Mouse (Mus musculus): Measurements from ENCODE around the gene Hist1h2bg. TPM values are rescaled to one million over a fixed set of nuclear protein-coding genes. Genes with fewer than 3 reads are reported as not detected.

Gene Hist1h2bg
- 1.3 and 1.9 TPM in 2 replicates for polyA plus RNA-seq (2015; fragmentation: Nextera tagmentation; extraction: Ambion mirVana)

- Histone ChIP-seq H3K36me3 (ENCODE audit: insufficient read depth, low read length) (no peaks in the 10 kb centered on the region), H3K4me2 (replicated peaks; ENCODE audit: low read depth, low read length) (peak within 1 kb of the TSS; percentile 64), H3K4me3 (ENCODE audit: low read depth, low read length) (peak within 1 kb of the TSS; percentile 33), H3K27me3 (replicated peaks; ENCODE audit: insufficient read depth, low read length) (no peaks in the 10 kb centered on the region), H3K4me1 (ENCODE audit: insufficient read depth, low read depth, low read length) (peaks cover 6% of the 10 kb centered on the region; the same call in 1 of the 2 replicates), H3K9me3 (ENCODE audit: low read length) (no peaks in the 10 kb centered on the region), H3K27ac (ENCODE audit: low read length) (peak within 1 kb of the TSS; percentile 91), H3K9ac (replicated peaks; ENCODE audit: low read depth) (peak within 1 kb of the TSS; percentile 34; the same call in 1 of the 2 replicates)
- WGBS = 3% methylated on average over 17 of the region's 18 CpGs
- ATAC-seq (peak; percentile 87), DNase-seq (ENCODE audit: low spot score) (peak; percentile 99)
- TF ChIP-seq CTCF (IDR thresholded peaks at IDR 0.05) (no peak), EP300 (IDR thresholded peaks at IDR 0.05) (peak; percentile 72)
These were observed at the start of gene Hist1h2bg, which contains the start of gene Hist1h2ae for GRCm38 (mm10) chr13:23571022-23571503. Hist1h2bg (plus strand) TSS chr13:23571396. Hist1h2ae (minus strand) TSS chr13:23571220.

- no peaks in the 10 kb centered on the region for H3K4me1 ChIP-seq (ENCODE audit: insufficient read depth, low read depth, low read length)
- no peaks in the 10 kb centered on the region for H3K36me3 ChIP-seq (ENCODE audit: insufficient read depth, low read length)
- H3K9me3 ChIP-seq (ENCODE audit: low read length) = no peaks in the 10 kb centered on the region
- peak; percentile 74 for DNase-seq (ENCODE audit: low spot score)
- no peak overlapping the region for H3K4me2 ChIP-seq (replicated peaks; ENCODE audit: low read depth, low read length)
- 2% methylated on average over 14 of the region's 14 CpGs for WGBS
- no peak for TF ChIP-seq EP300 (IDR thresholded peaks at IDR 0.05)
- no peak for TF ChIP-seq CTCF (IDR thresholded peaks at IDR 0.05)
- H3K9ac ChIP-seq (replicated peaks; ENCODE audit: low read depth) = no peak overlapping the region
- no peak overlapping the region for H3K27ac ChIP-seq (ENCODE audit: low read length)
- no peak for ATAC-seq
- no peaks in the 10 kb centered on the region for H3K27me3 ChIP-seq (replicated peaks; ENCODE audit: insufficient read depth, low read length)
- H3K4me3 ChIP-seq (ENCODE audit: low read depth, low read length) = no peak overlapping the region
These were observed 49.5 kb upstream of the Hist1h2bg start for GRCm38 (mm10) chr13:23521703-23522102.

GRCm38 (mm10) chr13:23523976-23524375, 47.2 kb upstream of the Hist1h2bg start:
- TF ChIP-seq EP300 (IDR thresholded peaks at IDR 0.05) = no peak
- no peak for TF ChIP-seq CTCF (IDR thresholded peaks at IDR 0.05)
- ATAC-seq = no peak

GRCm38 (mm10) chr13:23524654-23525053, 46.5 kb upstream of the Hist1h2bg start:
- no peak overlapping the region for H3K4me2 ChIP-seq (replicated peaks; ENCODE audit: low read depth, low read length)
- H3K36me3 ChIP-seq (ENCODE audit: insufficient read depth, low read length) = no peaks in the 10 kb centered on the region
- H3K9me3 ChIP-seq (ENCODE audit: low read length) = no peaks in the 10 kb centered on the region
- peak; percentile 92 for TF ChIP-seq CTCF (IDR thresholded peaks at IDR 0.05)
- TF ChIP-seq EP300 (IDR thresholded peaks at IDR 0.05) = no peak
- ATAC-seq (peak; percentile 27; the same call in 1 of the 2 replicates), DNase-seq (ENCODE audit: low spot score) (peak; percentile 86)
- H3K4me1 ChIP-seq (ENCODE audit: insufficient read depth, low read depth, low read length) = no peaks in the 10 kb centered on the region
- no peak overlapping the region for H3K9ac ChIP-seq (replicated peaks; ENCODE audit: low read depth)
- H3K4me3 ChIP-seq (ENCODE audit: low read depth, low read length) = no peak overlapping the region
- H3K27me3 ChIP-seq (replicated peaks; ENCODE audit: insufficient read depth, low read length) = no peaks in the 10 kb centered on the region
- H3K27ac ChIP-seq (ENCODE audit: low read length) = no peak overlapping the region
- WGBS = 11% methylated on average over 5 of the region's 5 CpGs

More at GRCm38 (mm10) chr13:23523976-23524375, 47.2 kb upstream of the Hist1h2bg start:
- Histone ChIP-seq H3K27me3 (replicated peaks; ENCODE audit: insufficient read depth, low read length) (no peaks in the 10 kb centered on the region), H3K9ac (replicated peaks; ENCODE audit: low read depth) (no peak overlapping the region), H3K36me3 (ENCODE audit: insufficient read depth, low read length) (no peaks in the 10 kb centered on the region), H3K4me3 (ENCODE audit: low read depth, low read length) (no peak overlapping the region), H3K9me3 (ENCODE audit: low read length) (no peaks in the 10 kb centered on the region), H3K4me2 (replicated peaks; ENCODE audit: low read depth, low read length) (no peak overlapping the region), H3K27ac (ENCODE audit: low read length) (no peak overlapping the region), H3K4me1 (ENCODE audit: insufficient read depth, low read depth, low read length) (no peaks in the 10 kb centered on the region)
- DNase-seq (ENCODE audit: low spot score) = no peak
- WGBS = 39% methylated on average over 5 of the region's 5 CpGs

GRCm38 (mm10) chr13:23525901-23526300, 45.3 kb upstream of the Hist1h2bg start:
- ATAC-seq (no peak), DNase-seq (ENCODE audit: low spot score) (no peak)
- Histone ChIP-seq H3K9me3 (ENCODE audit: low read length) (no peaks in the 10 kb centered on the region), H3K4me1 (ENCODE audit: insufficient read depth, low read depth, low read length) (no peaks in the 10 kb centered on the region), H3K36me3 (ENCODE audit: insufficient read depth, low read length) (no peaks in the 10 kb centered on the region), H3K9ac (replicated peaks; ENCODE audit: low read depth) (no peak overlapping the region), H3K4me2 (replicated peaks; ENCODE audit: low read depth, low read length) (peak overlapping the region; percentile 53), H3K27ac (ENCODE audit: low read length) (no peak overlapping the region), H3K27me3 (replicated peaks; ENCODE audit: insufficient read depth, low read length) (no peaks in the 10 kb centered on the region), H3K4me3 (ENCODE audit: low read depth, low read length) (peak overlapping the region; percentile 28)
- TF ChIP-seq EP300 (IDR thresholded peaks at IDR 0.05) = no peak
- WGBS = 4% methylated on average over 10 of the region's 10 CpGs

- Histone ChIP-seq H3K36me3 (ENCODE audit: insufficient read depth, low read length) (no peaks in the 10 kb centered on the region), H3K9ac (replicated peaks; ENCODE audit: low read depth) (no peak overlapping the region), H3K4me2 (replicated peaks; ENCODE audit: low read depth, low read length) (peak overlapping the region; percentile 53), H3K27me3 (replicated peaks; ENCODE audit: insufficient read depth, low read length) (no peaks in the 10 kb centered on the region), H3K9me3 (ENCODE audit: low read length) (no peaks in the 10 kb centered on the region), H3K4me3 (ENCODE audit: low read depth, low read length) (peak overlapping the region; percentile 28), H3K4me1 (ENCODE audit: insufficient read depth, low read depth, low read length) (no peaks in the 10 kb centered on the region), H3K27ac (ENCODE audit: low read length) (no peak overlapping the region)
- under 1% methylated on average over 17 of the region's 17 CpGs for WGBS
- DNase-seq (ENCODE audit: low spot score) = peak; percentile 94
- peak; percentile 29; the same call in 1 of the 2 replicates for TF ChIP-seq EP300 (IDR thresholded peaks at IDR 0.05)
- no peak for TF ChIP-seq CTCF (IDR thresholded peaks at IDR 0.05)
- peak; percentile 41 for ATAC-seq
These were observed 44.9 kb upstream of the Hist1h2bg start for GRCm38 (mm10) chr13:23526312-23526711.

All from lung, postnatal 0 days (tissue).